ENCODE assay signal across 8 mouse cellular contexts in the genomic region with DNA sequence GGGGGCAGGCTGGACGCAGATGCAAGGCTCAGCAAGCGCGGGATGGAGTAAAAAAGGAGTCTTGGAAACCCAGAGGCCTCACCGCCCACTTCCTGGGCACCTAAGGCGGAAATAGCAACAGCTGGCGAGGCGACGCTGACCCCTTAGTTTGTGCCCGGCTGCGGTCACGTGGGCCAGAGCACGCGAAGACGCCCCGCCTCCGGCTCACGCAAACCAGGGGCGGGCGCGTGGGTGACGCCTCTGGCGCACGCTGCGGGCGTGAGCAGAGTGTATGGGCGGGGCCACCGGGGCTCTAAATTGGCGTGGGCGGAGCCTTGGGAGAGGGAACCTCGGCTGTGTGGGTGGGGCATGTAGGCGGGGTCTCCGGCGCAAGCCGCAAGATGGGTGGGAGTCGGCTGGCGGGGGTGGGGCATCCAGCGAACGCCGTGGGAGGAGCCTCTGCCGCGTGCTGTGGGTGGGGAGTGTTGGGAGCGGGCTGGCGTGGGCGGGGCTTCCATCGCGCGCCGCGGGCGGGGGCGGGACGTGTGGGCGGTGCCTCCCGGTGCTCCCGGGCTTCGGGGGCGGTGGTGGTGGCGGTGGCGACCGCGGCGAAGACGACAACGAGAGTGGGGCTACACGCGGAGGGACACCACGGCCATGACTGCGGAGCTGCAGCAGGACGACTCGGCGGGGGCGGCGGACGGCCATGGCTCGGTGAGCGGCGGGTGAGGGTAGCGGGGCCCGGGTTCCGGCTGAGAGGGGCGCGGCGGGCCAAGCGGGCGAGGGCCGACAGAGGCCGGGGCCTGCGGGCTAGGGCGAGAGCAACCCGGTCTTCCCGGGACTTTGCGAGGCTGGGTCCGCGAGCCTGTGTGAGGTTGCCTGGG. TPM values are rescaled to one million over a fixed set of nuclear protein-coding genes. Genes with fewer than 3 reads are reported as not detected.
A peak's percentile ranks its signal among the peaks of the same experiment; 100 is the strongest.
DNase-seq lines count a peak whose midpoint lies in the region; ATAC-seq and TF ChIP-seq lines count a peak whose summit lies in the region.

Gene Usp28, plus strand, starts transcription at position 531 of the 863 bp plus-strand sequence.

- H3K9me3 ChIP-seq in hindbrain, postnatal 0 days (ENCODE audit: low read length): no peaks in the 10 kb centered on the region

- peak within 1 kb of the TSS; percentile 81 for H3K4me3 ChIP-seq in hindbrain, postnatal 0 days (ENCODE audit: low read length)
- peak within 1 kb of the TSS; percentile 63 for H3K4me3 ChIP-seq in left cerebral cortex, adult 2 months

- TF ChIP-seq CTCF in hindbrain, postnatal 0 days (IDR thresholded peaks at IDR 0.05; ENCODE audit: low read depth): no peak
- TF ChIP-seq CTCF in left cerebral cortex, adult 2 months (IDR thresholded peaks at IDR 0.05): no peak

- H3K4me2 ChIP-seq in hindbrain, postnatal 0 days (ENCODE audit: low read depth, low read length): peak within 1 kb of the TSS; percentile 66

- WGBS in hindbrain, postnatal 0 days: under 1% methylated on average over 79 of the region's 94 CpGs

- DNase-seq in WW6 (ENCODE audit: low read depth, low spot score): peak; percentile 93
- peak; percentile 94 to 99 for DNase-seq in cerebellum, postnatal 4 days (ENCODE audit: low spot score in 2 of 2)
- DNase-seq in gastrocnemius, adult 18-20 months (ENCODE audit: low spot score): peak; percentile 100
- DNase-seq in hindbrain, postnatal 0 days (ENCODE audit: low spot score): peak; percentile 100
- DNase-seq in left cerebral cortex, adult 2 months (ENCODE audit: extremely low spot score in 1 of 2, low spot score in 2 of 2): peak; percentile 94 to 96
- DNase-seq in right cerebral cortex, adult 2 months (ENCODE audit: low spot score in 2 of 2): peak; percentile 93 to 94
- peak; percentile 100 for DNase-seq in urinary bladder, postnatal 14 days (ENCODE audit: low spot score)

- intact Hi-C loops in left cerebral cortex, adult 2 months (cut with DNase I): loop anchor here (5.0 kb wide), 1 partner anchor 72 kb away; the partner anchor contains the start of gene Zw10

- ATAC-seq in hindbrain, postnatal 0 days: peak; percentile 97
- ATAC-seq in megakaryocyte, adult 5-6 weeks (ENCODE audit: poor library complexity, severe bottlenecking): peak; percentile 95

- H3K27ac ChIP-seq in hindbrain, postnatal 0 days: peak within 1 kb of the TSS; percentile 90
- peak within 1 kb of the TSS; percentile 91 for H3K27ac ChIP-seq in left cerebral cortex, adult 2 months

- H3K4me1 ChIP-seq in hindbrain, postnatal 0 days (ENCODE audit: insufficient read depth, low read length): peaks cover 7% of the 10 kb centered on the region

- no peaks in the 10 kb centered on the region for H3K27me3 ChIP-seq in hindbrain, postnatal 0 days (ENCODE audit: insufficient read depth, low read length)

- H3K36me3 ChIP-seq in hindbrain, postnatal 0 days (ENCODE audit: insufficient read depth, low read length): no peaks in the 10 kb centered on the region

- peak within 1 kb of the TSS; percentile 67 for H3K9ac ChIP-seq in hindbrain, postnatal 0 days (replicated peaks; ENCODE audit: low read length)

RNA-seq across cellular contexts. Expression of gene Usp28, which starts in this region (rescaled TPM):
- total RNA-seq in gastrocnemius, adult 18-20 months (2021): 10 to 100 TPM; 46.0 to 76.3 TPM
- total RNA-seq in hindbrain, postnatal 0 days (2014; rRNA removed): 17.0 and 28.5 TPM in 2 replicates
- 16.0 and 18.4 TPM in 2 replicates for polyA plus RNA-seq in hindbrain, postnatal 0 days (2015; fragmentation: Nextera tagmentation; extraction: Ambion mirVana)
- 10 to 100 TPM; 46.3 to 49.6 TPM for total RNA-seq in left cerebral cortex, adult 2 months (2021)
- 5.9 and 12.6 TPM in 2 replicates for total RNA-seq in megakaryocyte, adult 5-6 weeks (2015)
- 6.2 and 10.8 TPM in 2 replicates for total RNA-seq in megakaryocyte, adult 5-6 weeks (2017)

Comparison
In these comparisons a context has a peak if more than half of its experiments do, and no peak if none do; other contexts are left out.
1. Peak in every context shown above with its lines: DNase-seq, ATAC-seq, H3K4me3 ChIP-seq and H3K27ac ChIP-seq.